Mouse (Mus musculus) forebrain, embryonic 10.5 days (tissue): ENCODE results near the gene Snx29. TPM values are rescaled to one million over a fixed set of nuclear protein-coding genes. Genes with fewer than 3 reads are reported as not detected.
"Not testable (repeated sequence)": the region's sequence is repeated elsewhere in the genome, so short reads cannot be mapped to it uniquely, and the experiment has no call there.

Experiments used
- DNase-seq: peaks from one replicate; pipeline ENCODE4 v3.0.0-alpha.2; 2017; ENCODE audit warnings: low spot score; ENCODE audit errors: extremely low spot score
- H3K27ac ChIP-seq: fragments of 300-500 bp; sonication (generic); 2 replicates; pipeline ENCODE4 v1.5.1; 2016; ENCODE audit warnings: mild to moderate bottlenecking
- H3K27me3 ChIP-seq: fragments of 300-500 bp; sonication (generic); 2 replicates; pipeline ENCODE4 v1.6.1; 2016; ENCODE audit warnings: mild to moderate bottlenecking; ENCODE audit not compliant: poor library complexity, severe bottlenecking
- H3K36me3 ChIP-seq: fragments of 300-500 bp; sonication (generic); replicated peaks from 2 replicates; pipeline ENCODE4 v1.6.1; 2016; ENCODE audit warnings: mild to moderate bottlenecking, moderate library complexity
- H3K4me1 ChIP-seq: fragments of 300-500 bp; sonication (generic); 2 replicates; pipeline ENCODE4 v1.6.1; 2016
- H3K4me3 ChIP-seq: fragments of 300-500 bp; sonication (generic); 2 replicates; pipeline ENCODE4 v1.5.1; 2016; ENCODE audit warnings: mild to moderate bottlenecking, moderate library complexity
- H3K9me3 ChIP-seq: fragments of 300-500 bp; sonication (generic); 2 replicates; pipeline ENCODE4 v1.6.1; 2016; ENCODE audit warnings: mild to moderate bottlenecking, moderate library complexity
- whole genome bisulfite sequencing: fragments of 180-500 bp; shearing (Covaris S2); methylation state at CpG from one replicate; pipeline ENCODE4 v1.1.7; 2016; 5-methylcytosine and 5-hydroxymethylcytosine counted together
- polyA plus RNA-seq: library from polyadenylated mRNA; unstranded; fragments of >200 nt; fragmentation: Nextera tagmentation; extraction: Ambion mirVana; gene quantifications from 2 replicates; pipeline ENCODE4 v1.2.1, GENCODE M21; 2016

Gene Snx29
- polyA plus RNA-seq, 1 experiment from 2014 or later: 9.8 TPM

GRCm38 (mm10) chr16:11565126-11565525, 242.4 kb downstream of the Snx29 start:
- no peaks in the 10 kb centered on the region for H3K27me3 ChIP-seq
- no peaks in the 10 kb centered on the region for H3K36me3 ChIP-seq
- H3K9me3 ChIP-seq: no peaks in the 10 kb centered on the region
- H3K4me3 ChIP-seq: no peak overlapping the region
- WGBS: 88% methylated on average over 11 of the region's 11 CpGs
- peaks cover 6% of the 10 kb centered on the region for H3K4me1 ChIP-seq
- no peak overlapping the region; the same call in 1 of the 2 replicates for H3K27ac ChIP-seq
- DNase-seq: no peak

GRCm38 (mm10) chr16:11567594-11567993, 244.9 kb downstream of the Snx29 start:
- H3K27ac ChIP-seq: no peak overlapping the region
- H3K9me3 ChIP-seq: no peaks in the 10 kb centered on the region
- no peak overlapping the region for H3K4me3 ChIP-seq
- H3K4me1 ChIP-seq: peaks cover 10% of the 10 kb centered on the region
- no peaks in the 10 kb centered on the region for H3K36me3 ChIP-seq
- 89% methylated on average over 3 of the region's 3 CpGs for WGBS
- no peaks in the 10 kb centered on the region for H3K27me3 ChIP-seq
- DNase-seq: no peak

GRCm38 (mm10) chr16:11568095-11568494, 245.4 kb downstream of the Snx29 start:
- no peak for DNase-seq
- H3K27ac ChIP-seq: no peak overlapping the region

GRCm38 (mm10) chr16:11568601-11569000, 245.9 kb downstream of the Snx29 start:
- Histone ChIP-seq H3K4me3 (no peak overlapping the region), H3K27ac (no peak overlapping the region), H3K27me3 (no peaks in the 10 kb centered on the region), H3K4me1 (peaks cover 10% of the 10 kb centered on the region), H3K36me3 (no peaks in the 10 kb centered on the region), H3K9me3 (no peaks in the 10 kb centered on the region)
- no peak for DNase-seq

More at GRCm38 (mm10) chr16:11568095-11568494, 245.4 kb downstream of the Snx29 start:
- Histone ChIP-seq H3K36me3 (no peaks in the 10 kb centered on the region), H3K27me3 (no peaks in the 10 kb centered on the region), H3K4me1 (peaks cover 10% of the 10 kb centered on the region), H3K9me3 (no peaks in the 10 kb centered on the region), H3K4me3 (no peak overlapping the region)
- 85% methylated on average over 4 of the region's 4 CpGs for WGBS

- Histone ChIP-seq H3K4me3 (no peak overlapping the region), H3K4me1 (peaks cover 10% of the 10 kb centered on the region), H3K9me3 (no peaks in the 10 kb centered on the region), H3K27me3 (no peaks in the 10 kb centered on the region), H3K27ac (no peak overlapping the region), H3K36me3 (no peaks in the 10 kb centered on the region)
- 82% methylated on average over 6 of the region's 6 CpGs for WGBS
- no peak for DNase-seq
Observed at GRCm38 (mm10) chr16:11569127-11569526, 246.4 kb downstream of the Snx29 start.

GRCm38 (mm10) chr16:11570072-11570471, 247.4 kb downstream of the Snx29 start:
- WGBS: 58% methylated on average over 2 of the region's 2 CpGs
- Histone ChIP-seq H3K4me3 (no peak overlapping the region), H3K9me3 (no peaks in the 10 kb centered on the region), H3K4me1 (peaks cover 10% of the 10 kb centered on the region), H3K27me3 (no peaks in the 10 kb centered on the region), H3K27ac (no peak overlapping the region), H3K36me3 (no peaks in the 10 kb centered on the region)
- no peak for DNase-seq

- H3K9me3 ChIP-seq: no peaks in the 10 kb centered on the region
- H3K36me3 ChIP-seq: no peaks in the 10 kb centered on the region
- peaks cover 8% of the 10 kb centered on the region for H3K4me1 ChIP-seq
- H3K27ac ChIP-seq: no peak overlapping the region
- H3K4me3 ChIP-seq: no peak overlapping the region
- DNase-seq: no peak
- WGBS: 75% methylated on average over 3 of the region's 3 CpGs
- no peaks in the 10 kb centered on the region for H3K27me3 ChIP-seq
Observed at GRCm38 (mm10) chr16:11574517-11574916, 251.8 kb downstream of the Snx29 start.

GRCm38 (mm10) chr16:11575733-11576132, 253.0 kb downstream of the Snx29 start:
- not testable (repeated sequence) for H3K27ac ChIP-seq

GRCm38 (mm10) chr16:11577541-11578255, 255.0 kb downstream of the Snx29 start:
- WGBS: 80% methylated on average over 3 of the region's 3 CpGs
- Histone ChIP-seq H3K4me1 (peaks cover 6% of the 10 kb centered on the region), H3K9me3 (no peaks in the 10 kb centered on the region), H3K4me3 (no peak overlapping the region), H3K36me3 (no peaks in the 10 kb centered on the region), H3K27me3 (no peaks in the 10 kb centered on the region), H3K27ac (no peak overlapping the region)
- DNase-seq: no peak

More at GRCm38 (mm10) chr16:11575733-11576132, 253.0 kb downstream of the Snx29 start:
- H3K9me3 ChIP-seq, H3K4me3 ChIP-seq, H3K4me1 ChIP-seq, H3K36me3 ChIP-seq, H3K27me3 ChIP-seq, DNase-seq: not testable (repeated sequence)
- WGBS: 86% methylated on average over 3 of the region's 3 CpGs

- peaks cover 6% of the 10 kb centered on the region for H3K4me1 ChIP-seq
- H3K27me3 ChIP-seq: no peaks in the 10 kb centered on the region
- 57% methylated on average over 4 of the region's 4 CpGs for WGBS
- no peak for DNase-seq
- no peak overlapping the region for H3K4me3 ChIP-seq
- H3K9me3 ChIP-seq: no peaks in the 10 kb centered on the region
- H3K36me3 ChIP-seq: no peaks in the 10 kb centered on the region
- no peak overlapping the region for H3K27ac ChIP-seq
Observed at GRCm38 (mm10) chr16:11579676-11580098, 257.0 kb downstream of the Snx29 start.

GRCm38 (mm10) chr16:11583941-11584639, 261.4 kb downstream of the Snx29 start:
- WGBS: 91% methylated on average over 8 of the region's 8 CpGs
- H3K27me3 ChIP-seq: no peaks in the 10 kb centered on the region
- no peaks in the 10 kb centered on the region for H3K36me3 ChIP-seq
- DNase-seq: no peak
- H3K27ac ChIP-seq: no peak overlapping the region
- no peaks in the 10 kb centered on the region for H3K9me3 ChIP-seq
- H3K4me3 ChIP-seq: no peak overlapping the region
- peaks cover 6% of the 10 kb centered on the region for H3K4me1 ChIP-seq

GRCm38 (mm10) chr16:11588689-11589088, 266.0 kb downstream of the Snx29 start:
- Histone ChIP-seq H3K36me3 (no peaks in the 10 kb centered on the region), H3K9me3 (no peaks in the 10 kb centered on the region), H3K4me3 (no peak overlapping the region), H3K27ac (no peak overlapping the region), H3K4me1 (no peaks in the 10 kb centered on the region), H3K27me3 (no peaks in the 10 kb centered on the region)
- no peak for DNase-seq

GRCm38 (mm10) chr16:11589336-11589735, 266.6 kb downstream of the Snx29 start:
- Histone ChIP-seq H3K36me3 (no peaks in the 10 kb centered on the region), H3K4me3 (no peak overlapping the region), H3K27ac (no peak overlapping the region), H3K27me3 (no peaks in the 10 kb centered on the region), H3K4me1 (no peaks in the 10 kb centered on the region), H3K9me3 (no peaks in the 10 kb centered on the region)
- DNase-seq: no peak
- 79% methylated on average over 2 of the region's 2 CpGs for WGBS
